Mouse (Mus musculus) midbrain, postnatal 0 days (tissue): ENCODE measurements around the gene Tbc1d22b. TPM values are rescaled to one million over a fixed set of nuclear protein-coding genes. Genes with fewer than 3 reads are reported as not detected.

Experiments used
- ATAC-seq: fragments of 200-750 bp; cut with Nextera tagmentation; 2 replicates; pipeline ENCODE4 v1.8.0; 2017; ENCODE audit warnings: moderate number of reproducible peaks, mild to moderate bottlenecking, moderate TSS enrichment, moderate library complexity; ENCODE audit not compliant: low FRiP score
- DNase-seq: peaks from one replicate; pipeline ENCODE4 v3.0.0-alpha.2; 2015; ENCODE audit warnings: low spot score
- H3K27ac ChIP-seq: fragments of 300-500 bp; sonication (generic); 2 replicates; pipeline ENCODE4 v1.5.1; 2014; ENCODE audit warnings: low read depth, mild to moderate bottlenecking, low read length, mixed read lengths
- H3K27me3 ChIP-seq: fragments of 300-500 bp; sonication (generic); 2 replicates; pipeline ENCODE4 v1.6.1; 2014; ENCODE audit warnings: low read length, control low read depth, mixed read lengths; ENCODE audit not compliant: insufficient read depth
- H3K36me3 ChIP-seq: fragments of 300-500 bp; sonication (generic); 2 replicates; pipeline ENCODE4 v1.6.1; 2014; ENCODE audit warnings: low read length, control low read depth, mixed read lengths; ENCODE audit not compliant: insufficient read depth
- H3K4me1 ChIP-seq: fragments of 300-500 bp; sonication (generic); 2 replicates; pipeline ENCODE4 v1.6.1; 2014; ENCODE audit warnings: mild to moderate bottlenecking, control low read depth, antibody characterized with exemption, low read length, mixed read lengths; ENCODE audit not compliant: insufficient read depth
- H3K4me2 ChIP-seq: fragments of 300-500 bp; sonication (generic); 2 replicates; pipeline ENCODE4 v1.6.1; 2014; ENCODE audit warnings: low read depth, mild to moderate bottlenecking, low read length, mixed read lengths; ENCODE audit not compliant: poor library complexity, severe bottlenecking
- H3K4me3 ChIP-seq: fragments of 300-500 bp; sonication (generic); 2 replicates; pipeline ENCODE4 v1.5.1; 2014; ENCODE audit warnings: low read depth, mild to moderate bottlenecking, low read length, moderate library complexity
- H3K9ac ChIP-seq: fragments of 300-500 bp; sonication (generic); replicated peaks from 2 replicates; pipeline ENCODE4 v1.6.1; 2014; ENCODE audit warnings: mild to moderate bottlenecking, low read length, moderate library complexity, mixed read lengths; ENCODE audit not compliant: poor library complexity, severe bottlenecking
- H3K9me3 ChIP-seq: fragments of 300-500 bp; sonication (generic); 2 replicates; pipeline ENCODE4 v1.6.1; 2016; ENCODE audit warnings: low read length, control low read depth
- CTCF ChIP-seq: IDR thresholded peaks from 2 replicates; pipeline ENCODE4 v1.5.1; 2016; ENCODE audit warnings: antibody characterized with exemption, mild to moderate bottlenecking
- WGBS: fragments of 180-500 bp; shearing (Covaris S2); extraction: QIAGEN DNeasy Blood & Tissue Kit; methylation state at CpG from one replicate; pipeline ENCODE4 v1.1.7; 2014; 5-methylcytosine and 5-hydroxymethylcytosine counted together
- polyA plus RNA-seq: library from polyadenylated mRNA; unstranded; fragments of >200 nt; fragmentation: Nextera tagmentation; extraction: Ambion mirVana; gene quantifications from 2 replicates; pipeline ENCODE4 v1.2.1, GENCODE M21; 2015
- total RNA-seq: library from RNA; depleted of rRNA; stranded (reverse); fragments of >200 nt; gene quantifications from 2 replicates; pipeline ENCODE4 v1.2.3, GENCODE M21; 2014

Tbc1d22b gene
- total and polyA plus RNA-seq, 2 experiments from 2014 or later = 30.7 to 52.0 TPM

DNA sequence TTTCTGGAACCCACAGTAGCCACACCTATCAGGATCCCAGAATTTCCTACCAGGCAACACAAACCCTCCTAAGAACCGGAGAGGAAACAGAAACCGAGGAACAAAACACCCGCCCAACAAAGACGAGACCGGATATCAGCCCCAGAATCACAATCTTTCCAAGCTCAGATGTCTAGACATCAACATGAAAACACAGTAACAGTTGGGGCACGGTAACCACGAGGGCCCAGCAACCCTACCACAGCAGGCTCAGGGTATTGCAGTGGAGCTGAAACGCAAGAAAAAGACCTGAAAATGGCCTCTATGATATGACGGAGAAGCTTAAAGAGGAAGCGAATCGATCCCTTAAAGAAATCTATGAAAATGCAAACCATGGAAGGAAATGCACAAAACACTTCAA lies 15.7 kb upstream of the Tbc1d22b start:
- no peak for TF ChIP-seq CTCF
- Histone ChIP-seq H3K27ac (no peak overlapping the region), H3K9me3 (no peaks in the 10 kb centered on the region), H3K4me3 (no peak overlapping the region), H3K4me2 (no peak overlapping the region), H3K9ac (no peak overlapping the region), H3K36me3 (no peaks in the 10 kb centered on the region), H3K4me1 (no peaks in the 10 kb centered on the region), H3K27me3 (no peaks in the 10 kb centered on the region)
- no peak for ATAC-seq
- 91% methylated on average over 11 of the region's 11 CpGs for WGBS
- no peak for DNase-seq

DNA sequence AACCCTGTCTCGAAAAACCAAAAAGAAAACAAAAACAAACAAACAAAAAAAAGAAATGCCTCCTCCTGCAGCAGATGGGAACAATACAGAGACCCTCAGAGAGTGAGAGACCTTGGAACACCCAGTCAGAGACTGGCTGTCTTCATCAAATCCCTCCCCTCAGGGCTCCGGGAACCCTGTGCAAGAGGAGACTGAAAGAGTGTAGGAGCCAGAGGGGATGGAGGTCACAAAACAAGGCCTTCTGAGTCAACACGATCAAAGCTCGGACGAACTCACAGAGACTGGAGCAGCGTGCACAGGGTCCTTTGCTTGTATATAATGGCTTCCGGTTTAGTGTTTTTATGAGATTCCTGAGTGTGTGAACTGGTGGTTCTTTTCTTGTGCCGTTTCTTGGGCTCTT lies 9.2 kb upstream of the Tbc1d22b start:
- Histone ChIP-seq H3K4me2 (no peak overlapping the region), H3K9ac (no peak overlapping the region), H3K36me3 (no peaks in the 10 kb centered on the region), H3K4me3 (no peak overlapping the region), H3K27me3 (no peaks in the 10 kb centered on the region), H3K4me1 (no peaks in the 10 kb centered on the region), H3K9me3 (no peaks in the 10 kb centered on the region), H3K27ac (no peak overlapping the region)
- DNase-seq (no peak), ATAC-seq (no peak)
- no peak for TF ChIP-seq CTCF
- WGBS = 96% methylated on average over 8 of the region's 8 CpGs

DNA sequence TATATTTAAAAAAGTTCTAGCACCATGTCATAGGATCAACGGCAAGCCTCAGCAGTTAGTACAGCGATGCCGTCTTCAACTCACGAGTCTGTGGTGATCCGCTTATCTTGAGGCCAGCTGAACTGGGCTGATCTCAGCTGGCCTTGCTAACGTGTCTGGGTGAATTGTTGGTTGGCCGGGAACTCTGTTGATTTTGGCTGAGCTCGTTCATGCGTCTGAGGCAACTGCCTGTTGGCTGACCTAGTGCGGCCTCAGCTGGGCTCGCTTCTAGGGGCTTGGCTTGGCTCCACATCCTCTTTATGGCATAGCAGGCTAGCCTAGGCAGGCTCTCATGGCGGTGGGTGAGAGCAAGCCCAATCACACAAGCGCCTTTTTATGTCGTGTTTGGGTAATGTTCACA lies 8.2 kb upstream of the Tbc1d22b start:
- Histone ChIP-seq H3K4me2 (no peak overlapping the region), H3K9me3 (no peaks in the 10 kb centered on the region), H3K4me3 (no peak overlapping the region), H3K36me3 (no peaks in the 10 kb centered on the region), H3K9ac (no peak overlapping the region), H3K27me3 (no peaks in the 10 kb centered on the region), H3K27ac (no peak overlapping the region), H3K4me1 (no peaks in the 10 kb centered on the region)
- DNase-seq (peak; percentile 72), ATAC-seq (no peak)
- WGBS = 71% methylated on average over 14 of the region's 14 CpGs
- no peak for TF ChIP-seq CTCF

DNA sequence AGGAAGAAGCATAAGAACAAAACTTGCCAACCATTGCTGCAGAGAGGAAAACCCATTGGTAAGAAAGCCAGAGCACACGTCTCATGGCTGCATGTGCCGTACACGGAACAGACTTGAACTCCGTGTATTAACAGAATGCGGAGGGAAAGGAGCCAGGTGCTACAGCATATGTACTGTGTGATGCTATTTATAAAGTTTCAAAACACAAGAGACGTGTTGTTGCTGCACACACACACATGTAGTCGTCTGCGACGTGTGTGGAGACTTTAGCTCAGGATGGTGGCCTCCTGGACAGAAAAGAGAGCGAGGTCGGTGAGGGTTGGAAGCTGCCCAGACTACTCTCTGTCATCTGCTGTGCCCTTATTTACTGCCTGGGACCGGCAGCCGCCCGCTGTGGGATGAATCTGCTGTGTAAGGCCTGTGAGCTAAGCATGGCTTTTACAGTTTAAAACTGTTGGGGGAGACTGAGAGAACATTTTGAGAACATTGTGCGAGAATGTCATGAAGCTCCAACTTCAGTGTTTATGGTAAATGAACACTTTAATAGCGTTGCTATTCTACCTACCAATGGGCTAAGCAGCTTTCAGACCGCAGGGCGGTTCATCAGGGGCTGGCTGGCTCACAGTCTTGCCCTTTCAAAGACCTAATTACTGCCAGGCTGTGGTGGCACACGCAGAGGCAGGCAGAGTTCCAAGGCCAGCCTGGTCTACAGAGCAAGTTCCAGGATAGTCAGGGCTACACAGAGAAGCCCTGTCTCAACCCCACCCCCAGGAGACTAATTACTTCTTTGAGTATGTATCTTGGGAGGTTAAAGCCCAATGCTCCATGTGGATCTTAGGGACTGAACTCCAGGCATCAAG lies 6.5 kb upstream of the Tbc1d22b start:
- 89% methylated on average over 19 of the region's 19 CpGs for WGBS
- Histone ChIP-seq H3K4me2 (no peak overlapping the region), H3K4me1 (no peaks in the 10 kb centered on the region), H3K9me3 (no peaks in the 10 kb centered on the region), H3K27ac (no peak overlapping the region), H3K27me3 (no peaks in the 10 kb centered on the region), H3K9ac (no peak overlapping the region), H3K36me3 (no peaks in the 10 kb centered on the region), H3K4me3 (no peak overlapping the region)
- ATAC-seq = no peak
- TF ChIP-seq CTCF = no peak
- DNase-seq = no peak

DNA sequence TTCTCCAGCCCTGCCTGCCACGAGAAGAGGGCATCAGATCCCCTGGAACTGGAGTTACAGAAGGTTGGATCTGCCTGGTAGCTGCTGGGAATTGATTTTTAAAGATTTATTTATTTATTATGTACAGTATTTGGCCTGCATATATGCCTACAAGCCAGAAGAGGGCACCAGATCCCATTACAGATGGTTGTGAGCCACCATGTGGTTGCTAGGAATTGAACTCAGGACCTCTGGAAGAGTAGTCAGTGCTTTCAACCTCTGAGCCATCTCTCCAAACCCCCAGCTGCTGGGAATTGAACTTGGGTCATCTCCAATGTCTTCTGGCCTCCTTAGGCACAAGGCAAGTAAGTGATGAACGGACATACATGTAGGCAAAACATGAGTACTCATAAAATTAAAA lies 5.5 kb upstream of the Tbc1d22b start:
- H3K27ac ChIP-seq = no peak overlapping the region

DNA sequence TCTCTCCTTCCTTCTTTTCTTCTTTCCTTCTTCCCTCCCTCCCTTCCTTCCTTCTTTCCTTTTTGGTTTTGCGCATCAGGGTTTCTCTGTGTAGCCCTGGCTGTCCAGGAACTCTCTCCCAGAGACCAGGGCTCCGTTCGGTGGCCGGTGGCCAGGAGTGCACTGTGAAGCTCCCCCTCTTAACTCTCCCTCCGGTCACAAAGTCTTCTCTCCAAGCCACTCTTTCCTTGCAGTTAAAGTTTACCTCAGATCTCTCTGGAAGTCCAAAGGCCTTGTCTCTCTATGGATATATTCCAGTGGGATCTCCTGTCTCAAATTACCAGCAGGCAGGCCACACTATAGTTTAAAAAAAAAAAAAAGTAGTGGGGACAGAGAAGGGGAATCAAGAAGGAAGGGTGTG lies 4.3 kb upstream of the Tbc1d22b start:
- 93% methylated on average over 5 of the region's 5 CpGs for WGBS
- no peaks in the 10 kb centered on the region for H3K27me3 ChIP-seq
- no peaks in the 10 kb centered on the region for H3K36me3 ChIP-seq
- DNase-seq (no peak), ATAC-seq (no peak)
- H3K9me3 ChIP-seq = no peaks in the 10 kb centered on the region
- TF ChIP-seq CTCF = no peak
- H3K9ac ChIP-seq = no peak overlapping the region
- H3K4me2 ChIP-seq = no peak overlapping the region
- H3K27ac ChIP-seq = no peak overlapping the region
- peaks cover 2% of the 10 kb centered on the region for H3K4me1 ChIP-seq
- H3K4me3 ChIP-seq = no peak overlapping the region

More for the DNA sequence above, 5.5 kb upstream of the Tbc1d22b start:
- no peaks in the 10 kb centered on the region for H3K4me1 ChIP-seq
- no peak overlapping the region for H3K4me2 ChIP-seq
- TF ChIP-seq CTCF = peak; percentile 14; the same call in 1 of the 2 replicates
- ATAC-seq (no peak), DNase-seq (no peak)
- H3K27me3 ChIP-seq = no peaks in the 10 kb centered on the region
- no peak overlapping the region for H3K9ac ChIP-seq
- WGBS = 74% methylated on average over 2 of the region's 2 CpGs
- H3K36me3 ChIP-seq = no peaks in the 10 kb centered on the region
- H3K9me3 ChIP-seq = no peaks in the 10 kb centered on the region
- no peak overlapping the region for H3K4me3 ChIP-seq
